In the genomic region with DNA sequence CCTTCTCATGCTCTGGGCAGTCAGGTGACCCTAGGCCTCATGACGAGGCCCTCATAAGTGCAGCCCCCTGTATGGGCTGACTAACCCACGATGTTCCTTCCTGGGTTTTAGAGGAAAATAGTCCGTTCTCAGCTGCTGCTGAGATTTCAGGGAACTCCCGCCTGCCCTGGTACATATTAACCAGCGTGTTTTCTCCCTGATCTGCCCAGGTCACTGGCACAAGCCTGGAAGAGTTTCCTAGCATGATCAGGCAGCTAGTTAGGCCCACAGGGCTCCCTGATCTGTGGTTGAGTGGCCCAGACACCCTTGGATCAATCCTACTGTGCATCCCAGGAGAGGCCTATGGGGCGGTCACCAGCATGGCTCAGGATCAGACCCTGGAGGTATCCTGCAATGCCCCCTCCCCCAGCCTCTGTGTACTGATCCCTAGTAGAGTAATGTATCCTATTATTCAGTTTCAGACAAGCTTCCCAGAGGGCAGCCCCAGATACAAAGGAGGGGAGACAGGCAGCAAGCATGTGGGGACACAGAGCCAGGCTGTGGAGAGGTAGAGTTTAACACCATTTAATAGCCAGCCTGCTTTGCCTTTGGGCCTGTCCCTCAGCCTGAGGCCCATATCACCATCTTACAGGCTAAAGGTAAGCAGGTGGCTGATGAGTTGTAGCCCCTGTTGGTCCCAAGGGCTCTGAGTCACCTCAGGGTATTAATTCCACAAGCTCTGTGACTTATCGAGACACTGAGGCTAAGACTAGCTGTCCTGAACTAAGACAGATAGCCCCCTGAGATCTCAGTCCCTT, we compare ENCODE assay signal across 11 mouse cellular contexts. TPM values are rescaled to one million over a fixed set of nuclear protein-coding genes. Genes with fewer than 3 reads are reported as not detected.
DNase-seq lines count a peak whose midpoint lies in the region; ATAC-seq and TF ChIP-seq lines count a peak whose summit lies in the region.
"Had no signal": no experiment of that assay in that cellular context is flagged by ENCODE, and none has a peak within 500 bp of the region (broad histone marks: within the 10 kb centered on the region; RNA-seq: fewer than 3 reads in every experiment).

No protein-coding gene starts in this region.

- peak; percentile 88 for DNase-seq in liver, adult 2 months (ENCODE audit: extremely low read depth, low read depth, low spot score)
- no peak for DNase-seq in liver
- no peak for DNase-seq in heart, postnatal 0 days (ENCODE audit: low spot score)
- no peak for DNase-seq in kidney, postnatal 0 days (ENCODE audit: low spot score)
- no peak for DNase-seq in left cerebral cortex, postnatal 14 days (ENCODE audit: low spot score in 2 of 2)
- DNase-seq in layer of hippocampus, postnatal 14 days (ENCODE audit: low spot score in 2 of 2), result no peak
- DNase-seq in layer of hippocampus, postnatal 10 days (ENCODE audit: low spot score in 2 of 2), result no peak
- DNase-seq: adrenal gland, postnatal 10 days; lung, embryonic 14.5 days had no signal

- H3ac ChIP-seq in myocyte (ENCODE audit: control insufficient read depth, insufficient read length), result no peak overlapping the region

- peak overlapping the region; percentile 63 for H3K9ac ChIP-seq in liver, adult 2 months (ENCODE audit: low read depth, low read length)
- peak overlapping the region; percentile 0; the same call in 1 of the 2 replicates for H3K9ac ChIP-seq in heart, postnatal 0 days (replicated peaks; ENCODE audit: low read depth, low read length)
- peak overlapping the region; percentile 31; the same call in 1 of the 2 replicates for H3K9ac ChIP-seq in kidney, postnatal 0 days (ENCODE audit: low read depth, low read length)
- H3K9ac ChIP-seq: lung, embryonic 14.5 days had no signal

- no peak overlapping the region for H3K4me2 ChIP-seq in heart, postnatal 0 days (ENCODE audit: low read depth, low read length)
- H3K4me2 ChIP-seq in kidney, postnatal 0 days (ENCODE audit: low read length), result 0 out of 2 replicates have a peak overlapping the region, but pooled peaks have one; percentile 3
- peak overlapping the region; percentile 77 for H3K4me2 ChIP-seq in myocyte (ENCODE audit: low read depth)

- H3K4me3 ChIP-seq in liver, adult 2 months (ENCODE audit: insufficient read depth, low read depth, low read length), result peak overlapping the region; percentile 6; the same call in 1 of the 2 replicates
- H3K4me3 ChIP-seq in heart, postnatal 0 days (ENCODE audit: low read depth, low read length), result no peak overlapping the region
- H3K4me3 ChIP-seq in kidney, postnatal 0 days (replicated peaks; ENCODE audit: low read depth, low read length), result no peak overlapping the region
- H3K4me3 ChIP-seq in myocyte, result no peak overlapping the region

- H3K27me3 ChIP-seq in liver, adult 2 months (ENCODE audit: control insufficient read depth, insufficient read depth, low read length), result no peaks in the 10 kb centered on the region
- H3K27me3 ChIP-seq in heart, postnatal 0 days (ENCODE audit: control insufficient read depth, insufficient read depth, low read length), result no peaks in the 10 kb centered on the region
- H3K27me3 ChIP-seq in kidney, postnatal 0 days (ENCODE audit: insufficient read depth, low read length), result no peaks in the 10 kb centered on the region
- H3K27me3 ChIP-seq in myocyte (ENCODE audit: control insufficient read depth, insufficient read depth, insufficient read length), result no peaks in the 10 kb centered on the region

- H3K4me1 ChIP-seq in liver, adult 2 months (ENCODE audit: control insufficient read depth, insufficient read depth, low read length), result peaks cover 34% of the 10 kb centered on the region
- H3K4me1 ChIP-seq in heart, postnatal 0 days (ENCODE audit: control insufficient read depth, insufficient read depth), result peaks cover 41% of the 10 kb centered on the region
- peaks cover 45% of the 10 kb centered on the region for H3K4me1 ChIP-seq in kidney, postnatal 0 days (replicated peaks; ENCODE audit: insufficient read depth, low read length)

- TF ChIP-seq EP300 in heart, postnatal 0 days (IDR thresholded peaks at IDR 0.05; ENCODE audit: low read depth), result no peak

- H3K27ac ChIP-seq in liver, adult 2 months (replicated peaks; ENCODE audit: insufficient read depth, low read depth, low read length), result peak overlapping the region; percentile 86
- peak overlapping the region; percentile 27 for H3K27ac ChIP-seq in heart, postnatal 0 days (ENCODE audit: low read depth)
- peak overlapping the region; percentile 84 for H3K27ac ChIP-seq in kidney, postnatal 0 days

- WGBS in liver, adult 2 months, result 21% methylated on average over 7 of the region's 7 CpGs
- WGBS in heart, postnatal 0 days, result 75% methylated on average over 7 of the region's 7 CpGs
- 54% methylated on average over 7 of the region's 7 CpGs for WGBS in kidney, postnatal 0 days

- H3K9me3 ChIP-seq in heart, postnatal 0 days (replicated peaks; ENCODE audit: control insufficient read depth, low read length), result no peaks in the 10 kb centered on the region
- no peaks in the 10 kb centered on the region for H3K9me3 ChIP-seq in kidney, postnatal 0 days (replicated peaks; ENCODE audit: low read length)

- intact Hi-C loops in left cerebral cortex, postnatal 14 days (cut with DNase I), result no loop called here

- no peak for ATAC-seq in heart, postnatal 0 days (ENCODE audit: insufficient read depth, low read depth)
- no peak for ATAC-seq in kidney, postnatal 0 days (replicated peaks; ENCODE audit: low FRiP score, low read depth)

- TF ChIP-seq POLR2A in liver, adult 2 months (IDR thresholded peaks at IDR 0.05; ENCODE audit: extremely low read depth, insufficient read depth, low read length), result no peak
- TF ChIP-seq POLR2A in myocyte (IDR thresholded peaks at IDR 0.05; ENCODE audit: insufficient read length, low read depth), result no peak

- TF ChIP-seq CTCF in liver, adult 2 months (IDR thresholded peaks at IDR 0.05; ENCODE audit: low read depth, low read length), result no peak
- TF ChIP-seq CTCF in heart, postnatal 0 days (IDR thresholded peaks at IDR 0.05; ENCODE audit: low read depth), result no peak
- no peak for TF ChIP-seq CTCF in kidney, postnatal 0 days (IDR thresholded peaks at IDR 0.05; ENCODE audit: low read depth)

- H3K79me2 ChIP-seq in liver, adult 2 months (ENCODE audit: control insufficient read depth, insufficient read depth, low read length), result peaks cover 14% of the 10 kb centered on the region
- H3K79me2 ChIP-seq in myocyte (ENCODE audit: control insufficient read depth, insufficient read depth), result no peaks in the 10 kb centered on the region

- peaks cover 11% of the 10 kb centered on the region for H3K36me3 ChIP-seq in liver, adult 2 months (ENCODE audit: control insufficient read depth, insufficient read depth, low read length)
- H3K36me3 ChIP-seq in heart, postnatal 0 days (replicated peaks; ENCODE audit: control insufficient read depth, insufficient read depth, low read length), result peaks cover 14% of the 10 kb centered on the region
- peaks cover 15% of the 10 kb centered on the region for H3K36me3 ChIP-seq in kidney, postnatal 0 days (ENCODE audit: insufficient read depth, low read length)
- no peaks in the 10 kb centered on the region for H3K36me3 ChIP-seq in myocyte (ENCODE audit: control insufficient read depth, insufficient read depth)

TF ChIP-seq in myocyte, 11 proteins besides CTCF, POLR2A, EP300 and RAD21:
- peak in 1 of 3 experiments; percentile 19 for TF ChIP-seq MYOD1 (IDR thresholded peaks at IDR 0.05; ENCODE audit: control insufficient read depth in 1 of 3, insufficient read length in 2 of 3, low read depth in 2 of 3)
- no peak for TF ChIP-seq CEBPB (IDR thresholded peaks at IDR 0.05; ENCODE audit: insufficient read depth, poor library complexity, severe bottlenecking)

RNA-seq across cellular contexts. Expression of a gene that starts 3.8 kb away (rescaled TPM):
- 178 TPM in 2 replicates for total RNA-seq in liver, adult 2 months (2014; rRNA removed)
- 1,040 and 1,373 TPM in 2 replicates for polyA plus RNA-seq in liver, adult 2 months (2012; rRNA removed)
- total RNA-seq in heart, postnatal 0 days (2014; rRNA removed; ENCODE audit: low replicate concordance), result 75.3 and 102 TPM in 2 replicates
- polyA plus RNA-seq in heart, postnatal 0 days (2015; fragmentation: Nextera tagmentation; extraction: Ambion mirVana), result 94.6 and 97.2 TPM in 2 replicates
- 122 and 127 TPM in 2 replicates for polyA plus RNA-seq in kidney, postnatal 0 days (2015; fragmentation: Nextera tagmentation; extraction: Ambion mirVana)
- polyA plus RNA-seq in myocyte (2012; fragmentation: generic; extraction: Trizol), result 124 TPM
- 10 to 100 TPM; 19.5 to 28.5 TPM for total RNA-seq in left cerebral cortex, postnatal 14 days (2021)
- 10 to 100 TPM; 24.4 to 26.4 TPM for total RNA-seq in layer of hippocampus, postnatal 14 days (2021)
- 10 to 100 TPM; 23.3 to 24.5 TPM for total RNA-seq in layer of hippocampus, postnatal 10 days (2021)

RNA-seq across cellular contexts. Expression of a gene that starts 24.8 kb away (rescaled TPM):
- total RNA-seq in liver, adult 2 months (2014; rRNA removed), result 11.2 and 15.3 TPM in 2 replicates
- polyA plus RNA-seq in liver, adult 2 months (2012; rRNA removed), result 35.4 and 38.0 TPM in 2 replicates
- 114 and 136 TPM in 2 replicates for total RNA-seq in heart, postnatal 0 days (2014; rRNA removed; ENCODE audit: low replicate concordance)
- polyA plus RNA-seq in heart, postnatal 0 days (2015; fragmentation: Nextera tagmentation; extraction: Ambion mirVana), result 188 TPM in 2 replicates
- polyA plus RNA-seq in kidney, postnatal 0 days (2015; fragmentation: Nextera tagmentation; extraction: Ambion mirVana), result 71.3 and 77.0 TPM in 2 replicates
- polyA plus RNA-seq in myocyte (2012; fragmentation: generic; extraction: Trizol), result 180 TPM
- total RNA-seq in left cerebral cortex, postnatal 14 days (2021), result 10 to 100 TPM in 1 of 2 experiments, 1 to 10 TPM in 1; 9.9 to 14.1 TPM
- total RNA-seq in layer of hippocampus, postnatal 14 days (2021), result 10 to 100 TPM; 17.1 to 18.4 TPM
- total RNA-seq in layer of hippocampus, postnatal 10 days (2021), result 10 to 100 TPM; 13.2 to 13.5 TPM

RNA-seq across cellular contexts. Expression of a gene that starts 43.3 kb away (rescaled TPM):
- 0.07 and 0.09 TPM in 2 replicates for total RNA-seq in liver, adult 2 months (2014; rRNA removed)
- polyA plus RNA-seq in liver, adult 2 months (2012; rRNA removed), result 0.15 and 0.16 TPM in 2 replicates
- total RNA-seq in heart, postnatal 0 days (2014; rRNA removed; ENCODE audit: low replicate concordance), result 5.4 and 5.5 TPM in 2 replicates
- 1.5 TPM in 2 replicates for polyA plus RNA-seq in heart, postnatal 0 days (2015; fragmentation: Nextera tagmentation; extraction: Ambion mirVana)
- polyA plus RNA-seq in kidney, postnatal 0 days (2015; fragmentation: Nextera tagmentation; extraction: Ambion mirVana), result 0.50 and 0.60 TPM in 2 replicates
- polyA plus RNA-seq in myocyte (2012; fragmentation: generic; extraction: Trizol), result not detected
- total RNA-seq in left cerebral cortex, postnatal 14 days (2021), result 100 to 1,000 TPM; 112 to 118 TPM
- total RNA-seq in layer of hippocampus, postnatal 14 days (2021), result 10 to 100 TPM; 91.9 to 99.8 TPM
- 10 to 100 TPM; 88.6 to 98.8 TPM for total RNA-seq in layer of hippocampus, postnatal 10 days (2021)
- total RNA-seq: common myeloid progenitor, adult 5-6 weeks had no signal

RNA-seq across cellular contexts. Expression of a gene that starts 57.4 kb away (rescaled TPM):
- 0.18 and 0.27 TPM in 2 replicates for total RNA-seq in liver, adult 2 months (2014; rRNA removed)
- 0.49 and 1.1 TPM in 2 replicates for polyA plus RNA-seq in liver, adult 2 months (2012; rRNA removed)
- 0.43 and 0.46 TPM in 2 replicates for total RNA-seq in heart, postnatal 0 days (2014; rRNA removed; ENCODE audit: low replicate concordance)
- polyA plus RNA-seq in heart, postnatal 0 days (2015; fragmentation: Nextera tagmentation; extraction: Ambion mirVana), result 0.75 and 0.99 TPM in 2 replicates
- 41.8 and 44.8 TPM in 2 replicates for polyA plus RNA-seq in kidney, postnatal 0 days (2015; fragmentation: Nextera tagmentation; extraction: Ambion mirVana)
- polyA plus RNA-seq in myocyte (2012; fragmentation: generic; extraction: Trizol), result 2.2 TPM
- total RNA-seq in left cerebral cortex, postnatal 14 days (2021), result 1 to 10 TPM; 2.5 to 5.0 TPM
- 1 to 10 TPM; 2.6 to 3.7 TPM for total RNA-seq in layer of hippocampus, postnatal 14 days (2021)
- total RNA-seq in layer of hippocampus, postnatal 10 days (2021), result 1 to 10 TPM; 2.4 to 2.5 TPM

Comparison
In these comparisons a context has a peak if more than half of its experiments do, and no peak if none do; other contexts are left out.
1. H3K27ac ChIP-seq: peak in every context shown above with its lines; median percentile 86 in liver, adult 2 months; 84 in kidney, postnatal 0 days; 27 in heart, postnatal 0 days.
2. H3K9ac ChIP-seq: peak in every context shown above with its lines; median percentile 63 in liver, adult 2 months; 31 in kidney, postnatal 0 days; 0 in heart, postnatal 0 days.
3. RNA of a gene that starts 43.3 kb away (total RNA-seq): 112 to 118 TPM in left cerebral cortex, postnatal 14 days, 91.9 to 99.8 TPM in layer of hippocampus, postnatal 14 days and 88.6 to 98.8 TPM in layer of hippocampus, postnatal 10 days; 5.4 to 5.5 TPM in heart, postnatal 0 days and 0.07 to 0.09 TPM in liver, adult 2 months; every median in the first group is over 10 times any median in the second.